Mouse (Mus musculus) thymus, adult 2 months (tissue): ENCODE results near the gene Zpbp2.
"Not testable (repeated sequence)": the region's sequence is repeated elsewhere in the genome, so short reads cannot be mapped to it uniquely, and the experiment has no call there.

Experiments
- CTCF ChIP-seq: fragments of 200-500 bp; IDR thresholded peaks from 2 replicates; pipeline ENCODE4 v1.5.1; 2012; ENCODE audit warnings: mild to moderate bottlenecking, control low read depth, low read length, moderate library complexity, borderline replicate concordance; ENCODE audit not compliant: control insufficient read depth, poor library complexity, insufficient read depth; ENCODE audit errors: extremely low read depth
- POLR2A ChIP-seq: fragments of 200-500 bp; IDR thresholded peaks from 2 replicates; pipeline ENCODE4 v1.6.1; 2012; ENCODE audit warnings: mild to moderate bottlenecking, low read length, control low read depth, moderate library complexity; ENCODE audit not compliant: control insufficient read depth, poor library complexity, insufficient read depth; ENCODE audit errors: extremely low read depth

- not testable (repeated sequence) for TF ChIP-seq POLR2A, CTCF
Measured at GRCm38 (mm10) chr11:98604911-98605310, 54.0 kb downstream of the Zpbp2 start.
